Mouse (Mus musculus): ENCODE data around the gene Mbnl1.

Gene Mbnl1

GRCm38 (mm10) chr3:60604205-60604604 lies 131.6 kb downstream of the Mbnl1 start:
- DNase-seq (ENCODE audit: low read depth, low spot score): no peak

- DNase-seq (ENCODE audit: low read depth, low spot score): peak; percentile 59
Measured at GRCm38 (mm10) chr3:60608952-60609403, 136.3 kb downstream of the Mbnl1 start.

- DNase-seq (ENCODE audit: low read depth, low spot score): peak; percentile 83
Measured at GRCm38 (mm10) chr3:60611839-60612238, 139.2 kb downstream of the Mbnl1 start.

GRCm38 (mm10) chr3:60613121-60613520 lies 140.5 kb downstream of the Mbnl1 start:
- no peak for DNase-seq (ENCODE audit: low read depth, low spot score)

GRCm38 (mm10) chr3:60614516-60614915 lies 141.9 kb downstream of the Mbnl1 start:
- peak; percentile 38 for DNase-seq (ENCODE audit: low read depth, low spot score)

- no peak for DNase-seq (ENCODE audit: low read depth, low spot score)
Measured at GRCm38 (mm10) chr3:60615057-60615606, 142.5 kb downstream of the Mbnl1 start.

GRCm38 (mm10) chr3:60615615-60616014 lies 143.0 kb downstream of the Mbnl1 start:
- DNase-seq (ENCODE audit: low read depth, low spot score): no peak

- no peak for DNase-seq (ENCODE audit: low read depth, low spot score)
Measured at GRCm38 (mm10) chr3:60616147-60616546, 143.5 kb downstream of the Mbnl1 start.

GRCm38 (mm10) chr3:60617643-60618042 lies 145.0 kb downstream of the Mbnl1 start:
- DNase-seq (ENCODE audit: low read depth, low spot score): no peak

- DNase-seq (ENCODE audit: low read depth, low spot score): no peak
Measured at GRCm38 (mm10) chr3:60620236-60620635, 147.6 kb downstream of the Mbnl1 start.

GRCm38 (mm10) chr3:60631183-60631582 lies 158.6 kb downstream of the Mbnl1 start:
- DNase-seq (ENCODE audit: low read depth, low spot score): no peak

- DNase-seq (ENCODE audit: low read depth, low spot score): no peak
Measured at GRCm38 (mm10) chr3:60631754-60632153, 159.1 kb downstream of the Mbnl1 start.

- DNase-seq (ENCODE audit: low read depth, low spot score): no peak
Measured at GRCm38 (mm10) chr3:60632796-60633466, 160.3 kb downstream of the Mbnl1 start.

- DNase-seq (ENCODE audit: low read depth, low spot score): no peak
Measured at GRCm38 (mm10) chr3:60638530-60638929, 165.9 kb downstream of the Mbnl1 start.

GRCm38 (mm10) chr3:60639135-60639534 lies 166.5 kb downstream of the Mbnl1 start:
- no peak for DNase-seq (ENCODE audit: low read depth, low spot score)

GRCm38 (mm10) chr3:60642227-60642626 lies 169.6 kb downstream of the Mbnl1 start:
- no peak for DNase-seq (ENCODE audit: low read depth, low spot score)

- no peak for DNase-seq (ENCODE audit: low read depth, low spot score)
Measured at GRCm38 (mm10) chr3:60645531-60645930, 172.9 kb downstream of the Mbnl1 start.

- no peak for DNase-seq (ENCODE audit: low read depth, low spot score)
Measured at GRCm38 (mm10) chr3:60648293-60648692, 175.7 kb downstream of the Mbnl1 start.

- no peak for DNase-seq (ENCODE audit: low read depth, low spot score)
Measured at GRCm38 (mm10) chr3:60660762-60661161, 188.1 kb downstream of the Mbnl1 start.

Measured in CD4-positive, CD25-positive, alpha-beta regulatory T cell, adult 2 months (primary cell).